Mouse (Mus musculus) embryo, embryonic 10 days (tissue): ENCODE results near the gene Dclk2.
A peak's percentile ranks its signal among the peaks of the same experiment; 100 is the strongest.

Source experiments
- DNase-seq: peaks from one replicate; pipeline ENCODE4 v3.0.0-alpha.2; 2015; ENCODE audit warnings: low spot score

Gene Dclk2

DNA sequence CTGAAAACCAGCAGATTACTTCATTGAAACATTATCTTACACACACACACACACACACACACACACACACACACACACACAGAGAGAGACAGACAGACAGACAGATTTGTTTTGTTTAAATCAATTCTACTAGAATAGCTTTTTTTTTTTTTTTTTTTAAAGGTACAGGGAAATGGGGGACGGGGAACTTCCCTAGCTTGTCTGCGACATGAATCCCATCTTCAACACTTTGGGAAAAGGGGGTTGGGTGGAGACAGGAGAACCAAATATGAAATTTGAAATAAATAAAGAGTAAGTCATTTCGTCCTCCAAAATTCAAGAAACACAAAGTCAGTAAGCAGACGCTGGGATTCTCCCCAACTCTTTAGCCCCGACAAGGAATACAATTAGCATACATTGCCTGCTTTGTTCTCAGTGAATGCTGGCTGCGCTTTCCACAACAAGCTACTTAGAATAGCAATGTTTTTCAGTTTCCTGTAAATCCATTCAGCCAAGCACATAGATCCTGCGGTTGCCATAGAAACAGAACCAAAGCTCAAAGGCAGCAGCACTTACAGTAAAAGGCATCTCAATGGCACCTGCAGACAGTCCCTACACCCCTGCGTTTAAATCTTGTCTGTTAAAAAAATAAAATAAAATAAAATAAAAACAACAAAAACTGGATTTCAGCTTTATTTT, 75.7 kb downstream of the Dclk2 start:
- peak; percentile 61 for DNase-seq

DNA sequence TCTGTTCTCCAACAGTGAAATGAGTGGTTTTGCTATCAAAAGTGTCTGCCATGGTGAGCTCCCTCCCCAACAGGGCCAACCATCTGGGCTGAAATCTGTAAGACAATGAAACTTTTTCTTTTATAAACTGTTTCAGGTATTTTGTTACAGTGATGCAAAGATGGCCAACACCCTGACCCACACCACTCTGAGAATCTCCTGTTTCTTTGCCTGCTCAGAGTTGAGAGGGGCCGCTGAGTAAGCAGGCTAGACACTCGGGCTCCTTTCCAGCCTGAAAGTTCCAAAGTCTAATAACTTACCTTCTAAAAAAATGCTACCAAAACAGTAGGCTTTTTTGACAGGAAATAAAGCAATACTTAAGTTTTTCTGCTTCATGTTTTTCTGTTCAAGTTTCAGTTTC, 78.2 kb downstream of the Dclk2 start:
- DNase-seq = no peak

DNA sequence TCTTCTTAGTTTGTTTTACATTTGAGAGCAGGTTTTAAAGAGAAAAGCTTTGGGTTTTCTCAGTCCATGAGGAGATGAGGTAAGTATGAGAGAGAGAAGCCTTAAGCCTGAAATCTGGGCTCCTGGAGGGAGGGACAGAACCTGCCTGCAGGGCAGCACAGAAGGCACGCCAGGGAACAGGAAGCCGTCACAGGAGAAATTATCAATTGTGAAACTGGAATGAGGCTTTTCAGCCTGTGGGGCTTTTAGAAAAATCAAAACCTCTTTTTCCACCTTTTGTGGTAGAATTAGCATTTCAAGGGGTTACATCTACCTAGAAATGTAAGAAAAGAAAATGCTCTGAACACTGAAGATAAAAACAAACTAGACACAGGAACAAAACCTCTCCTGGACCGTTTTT, 81.0 kb downstream of the Dclk2 start:
- no peak for DNase-seq

DNA sequence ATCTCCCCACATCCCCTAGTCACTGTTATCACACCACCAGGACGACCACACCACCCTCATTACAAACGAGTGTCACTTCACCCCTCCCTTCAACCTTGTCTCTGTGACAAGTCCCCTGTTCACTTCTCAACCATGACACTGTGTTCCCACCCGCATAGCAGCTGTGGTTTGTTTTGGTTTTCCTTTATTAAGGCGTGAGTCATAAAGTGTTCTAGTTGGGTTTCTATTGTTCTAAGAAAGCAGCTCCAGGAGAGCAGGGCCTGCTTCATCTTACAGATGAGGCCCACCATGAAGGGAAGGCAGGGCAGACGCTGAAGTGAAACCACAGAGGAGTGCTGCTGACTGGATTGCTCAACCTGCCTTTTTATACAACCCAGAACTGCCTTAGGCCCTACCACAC, 83.3 kb downstream of the Dclk2 start:
- no peak for DNase-seq

DNA sequence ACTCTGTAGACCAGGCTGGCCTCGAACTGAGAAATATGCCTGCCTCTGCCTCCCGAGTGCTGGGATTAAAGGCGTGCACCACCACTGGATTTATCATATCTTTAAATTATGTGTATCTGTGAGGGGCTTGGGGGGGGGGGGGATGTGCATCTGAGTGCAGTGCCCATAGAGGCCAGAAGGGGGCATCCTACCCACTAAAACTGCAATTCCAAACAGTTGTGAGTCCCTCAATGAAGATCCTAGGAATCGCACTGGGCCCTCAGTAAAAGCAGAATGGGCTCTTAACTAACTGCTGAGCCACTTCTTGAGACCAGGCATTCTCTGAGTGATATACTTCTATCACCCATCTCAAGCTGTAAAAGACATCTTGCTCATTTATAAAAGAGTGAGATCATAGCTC, 85.5 kb downstream of the Dclk2 start:
- no peak for DNase-seq

DNA sequence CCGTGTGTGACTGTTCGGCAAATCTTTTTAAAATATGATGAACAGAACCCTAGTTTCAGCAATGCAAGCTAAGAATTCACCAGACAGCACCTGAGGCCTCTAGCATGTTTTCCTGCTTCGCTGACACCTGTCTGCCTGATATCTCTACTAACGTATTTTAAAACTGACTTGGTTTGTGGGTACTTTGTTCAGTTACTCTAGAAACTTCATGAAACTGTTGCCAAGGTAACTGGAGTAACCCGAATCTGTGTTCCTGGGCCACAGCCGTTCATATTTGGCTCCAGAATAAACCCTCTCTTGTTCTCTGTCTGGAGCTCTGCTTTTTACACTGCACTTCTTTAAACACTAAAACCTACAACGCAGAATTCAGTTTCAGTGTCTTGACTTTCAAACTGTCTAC, 86.3 kb downstream of the Dclk2 start:
- no peak for DNase-seq

DNA sequence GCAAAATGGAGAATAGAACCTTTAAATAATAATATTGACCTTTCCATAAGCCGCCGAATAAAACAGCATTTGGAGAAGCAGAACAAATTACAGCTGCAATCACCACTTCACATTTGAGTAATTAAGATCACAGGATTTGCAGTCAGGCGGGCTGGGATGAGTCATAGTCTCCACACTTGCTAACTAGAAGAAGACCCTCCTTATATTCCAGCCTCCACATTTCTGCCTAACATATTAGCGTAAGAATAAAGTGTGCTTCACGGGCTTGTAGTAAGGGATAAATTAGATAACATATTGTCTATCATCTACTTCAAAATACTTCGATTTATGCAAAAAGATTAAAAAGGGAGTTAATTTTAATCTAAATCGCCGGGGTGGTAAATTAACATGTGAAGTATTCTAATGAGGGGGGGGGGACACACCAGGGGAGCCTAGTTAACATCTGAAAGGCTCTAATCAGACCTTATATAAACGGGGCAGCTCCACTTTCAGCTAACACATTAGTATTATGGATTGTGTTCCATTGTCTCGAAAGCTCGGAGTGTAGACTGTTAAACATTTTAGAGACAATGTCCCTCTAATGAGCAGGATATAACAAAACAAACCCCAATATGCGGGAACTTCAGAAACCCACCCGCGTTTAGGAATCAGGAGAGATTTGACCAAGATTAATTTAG, 87.9 kb downstream of the Dclk2 start:
- no peak for DNase-seq

DNA sequence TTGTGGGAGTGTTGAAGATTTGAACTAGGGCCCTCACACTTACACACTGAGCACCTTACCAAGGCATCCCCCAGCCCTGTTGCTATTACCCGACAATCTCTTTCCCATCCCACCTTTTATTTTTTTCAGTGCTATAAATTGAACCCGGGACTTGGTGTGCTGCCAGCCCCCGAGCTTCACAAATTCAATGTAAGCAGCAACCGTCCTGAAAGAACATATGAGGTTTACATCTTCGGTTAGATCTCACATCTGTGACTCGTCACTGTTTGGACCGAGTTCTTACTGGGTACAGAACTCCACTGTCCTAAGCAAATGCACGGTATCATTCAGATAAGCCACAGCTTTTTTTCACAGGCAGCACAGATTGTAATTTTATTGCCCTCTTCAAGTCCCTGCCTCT, 88.5 kb downstream of the Dclk2 start:
- DNase-seq = no peak

DNA sequence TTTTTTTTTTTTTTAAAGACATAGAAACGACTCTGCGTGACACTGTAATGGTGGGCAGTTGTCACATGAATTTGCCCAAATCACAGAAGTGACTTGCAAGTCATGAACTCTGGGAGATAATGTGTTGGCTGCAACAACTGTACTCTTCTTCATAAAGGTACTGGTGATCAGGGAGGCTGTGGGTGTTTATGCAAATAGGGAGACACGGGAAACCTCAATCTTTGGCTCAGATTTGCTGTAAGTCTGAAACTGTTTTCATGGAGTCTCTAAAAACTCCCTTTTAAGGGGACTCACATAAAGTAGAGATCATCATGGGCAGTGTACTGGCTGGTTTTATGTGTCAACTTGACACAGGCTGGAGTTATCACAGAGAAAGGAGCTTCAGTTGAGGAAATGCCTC, 93.1 kb downstream of the Dclk2 start:
- no peak for DNase-seq

DNA sequence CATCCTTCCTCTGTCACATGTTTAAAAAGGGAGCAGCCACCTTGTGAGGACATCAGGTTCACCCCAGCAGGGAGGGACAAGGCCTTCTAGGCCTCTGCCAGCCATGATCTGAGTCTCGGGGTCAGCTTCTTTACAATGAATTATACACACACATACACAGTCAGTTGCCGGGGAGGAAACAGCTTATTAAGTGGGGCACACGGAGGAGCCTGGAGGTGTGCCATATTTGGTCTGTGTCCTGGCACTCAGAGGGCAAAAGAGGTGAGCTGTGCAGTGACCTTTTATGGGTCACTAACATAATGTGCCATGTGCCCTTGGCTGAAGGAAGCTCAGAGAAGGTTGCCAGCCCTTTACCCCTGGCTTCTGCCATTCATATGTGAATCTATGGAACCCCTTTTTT, 99.3 kb downstream of the Dclk2 start:
- DNase-seq = no peak

DNA sequence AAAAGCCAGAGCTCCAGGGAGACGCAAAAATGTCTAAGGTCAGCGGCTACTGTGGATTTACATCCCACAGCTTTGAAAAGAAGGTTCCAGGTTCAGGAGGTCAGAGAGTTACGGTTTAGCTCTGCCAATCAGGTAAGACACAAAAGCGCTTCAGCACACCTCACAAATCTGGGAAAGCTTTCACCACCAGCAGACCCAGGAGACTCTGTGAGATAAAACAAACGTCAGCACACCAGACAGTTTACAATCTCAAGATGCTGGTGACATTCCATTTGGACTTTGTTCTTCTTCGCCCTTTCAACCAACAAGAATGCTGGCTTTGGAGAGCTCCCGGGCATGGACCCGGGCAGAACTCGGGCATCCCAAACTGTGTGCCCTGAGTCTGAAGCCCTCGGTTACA, 100.3 kb downstream of the Dclk2 start:
- peak; percentile 47 for DNase-seq

DNA sequence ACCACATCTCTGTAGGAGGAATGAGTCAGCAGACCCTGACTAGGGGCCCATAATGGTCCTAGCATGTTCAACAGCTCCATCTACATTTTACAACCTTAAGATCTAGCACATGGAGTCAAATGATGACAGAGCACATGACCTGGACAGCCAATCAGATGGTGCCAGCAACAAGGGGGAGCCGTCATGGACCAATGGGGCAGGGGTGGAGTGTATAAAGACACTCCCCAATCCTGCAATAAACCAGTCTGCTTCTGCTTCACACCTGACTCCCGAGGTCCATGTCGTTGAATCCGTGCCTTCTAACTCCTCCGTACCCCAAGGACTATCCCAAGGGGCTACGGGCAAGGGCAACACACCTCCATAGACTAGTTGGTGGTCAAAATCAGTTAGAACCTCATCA, 101.3 kb downstream of the Dclk2 start:
- DNase-seq = no peak

DNA sequence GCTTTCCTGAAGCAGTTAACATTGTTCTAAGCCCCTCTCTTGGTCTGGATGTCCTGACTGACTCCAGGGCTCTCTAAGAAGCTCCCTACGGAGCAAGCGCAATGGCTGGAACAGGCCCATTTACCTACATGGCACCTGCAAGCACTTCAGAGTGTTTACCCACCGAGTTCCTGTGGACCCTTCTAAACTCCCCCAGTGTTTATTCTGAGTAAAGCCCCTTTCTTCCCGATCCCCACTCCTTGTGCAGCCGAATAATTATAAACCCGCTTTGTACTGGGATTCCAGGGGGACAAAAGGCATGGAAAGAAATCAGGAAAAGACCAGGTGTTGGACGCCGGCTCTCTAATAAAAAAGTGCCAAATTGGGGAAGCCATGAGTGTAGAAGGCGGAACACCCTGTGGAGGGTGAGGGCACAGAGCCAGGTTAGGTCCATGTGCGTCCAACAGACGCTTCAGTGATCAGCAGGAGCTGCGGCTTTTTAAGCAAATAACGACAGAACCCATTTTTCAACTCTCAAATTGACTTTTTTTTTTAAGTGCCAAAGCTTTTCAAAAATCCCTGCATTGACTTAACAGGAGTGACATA, 102.6 kb downstream of the Dclk2 start:
- DNase-seq = no peak

DNA sequence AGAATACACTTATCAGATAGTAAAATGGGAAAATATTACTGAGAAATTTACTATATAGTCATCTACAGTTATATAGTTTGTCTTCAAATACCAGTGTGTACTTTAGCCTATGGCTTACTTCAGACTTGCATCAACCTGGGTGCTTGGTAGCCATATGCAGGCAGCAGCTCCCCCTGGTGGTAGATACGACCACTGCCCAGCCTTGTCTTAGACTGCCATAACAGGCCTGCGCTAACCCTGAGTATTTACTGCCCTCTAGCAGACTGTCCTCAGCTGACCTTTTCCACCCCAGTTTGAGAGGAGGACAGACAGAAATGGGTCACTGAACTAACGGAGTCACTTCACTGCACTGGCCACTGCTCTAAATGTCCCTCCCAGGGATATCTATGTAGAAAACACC, 108.0 kb downstream of the Dclk2 start:
- DNase-seq = peak; percentile 94

DNA sequence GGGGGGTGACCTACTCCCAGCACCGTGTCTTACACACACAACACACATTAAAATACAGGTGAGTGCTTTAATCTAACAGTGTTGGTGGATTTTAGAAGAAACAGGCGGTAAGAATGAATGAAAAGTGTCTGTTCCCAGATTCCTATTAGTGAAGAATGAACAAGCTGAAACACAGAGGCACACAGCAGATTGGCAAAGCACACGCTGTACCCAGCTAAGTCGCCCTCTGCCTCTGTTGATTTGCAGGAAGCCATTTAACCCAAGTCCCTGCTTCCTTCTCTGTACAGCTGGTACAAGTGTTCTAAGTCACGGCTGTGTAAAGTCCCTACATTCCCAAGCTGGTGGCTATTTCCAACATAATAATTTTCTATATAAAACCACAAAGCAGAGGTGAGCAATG, 109.7 kb downstream of the Dclk2 start:
- DNase-seq = no peak

DNA sequence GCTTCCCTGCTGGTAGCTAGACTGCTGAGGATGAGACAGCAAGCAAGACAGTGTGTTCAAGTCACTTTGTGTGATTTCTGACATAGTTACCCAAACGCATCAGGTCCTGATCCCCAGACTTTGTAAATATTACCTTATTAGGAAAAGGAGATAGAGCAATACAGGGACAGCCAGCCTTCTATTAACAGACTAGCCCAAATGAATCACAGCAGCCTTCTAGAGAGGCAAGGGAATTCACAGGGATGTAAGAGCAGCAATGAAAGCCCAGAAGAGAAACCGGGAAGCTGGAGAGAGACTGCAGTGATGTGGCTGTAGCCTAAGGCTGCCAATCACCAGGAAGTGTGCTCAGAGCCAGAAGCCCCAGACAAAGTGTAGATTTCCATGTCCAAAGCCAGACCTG, 111.0 kb downstream of the Dclk2 start:
- DNase-seq = no peak

DNA sequence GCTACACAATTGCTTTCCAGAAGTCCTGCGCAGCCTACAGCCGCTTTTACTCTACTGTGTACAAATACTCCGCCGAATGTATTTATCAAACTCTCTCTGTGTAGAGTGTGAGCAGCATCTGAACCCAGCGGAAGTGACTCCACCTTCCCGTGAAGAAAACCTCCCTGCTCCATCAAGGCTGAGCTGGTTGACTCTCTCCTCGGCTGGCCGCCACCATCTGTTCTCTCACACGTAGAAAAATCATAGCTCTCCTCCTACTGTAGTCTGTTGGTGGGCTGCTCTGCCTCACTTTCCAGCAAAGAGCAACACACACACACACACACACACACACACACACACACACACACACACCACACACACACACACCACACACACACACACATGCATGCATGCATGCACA, 111.5 kb downstream of the Dclk2 start:
- DNase-seq = no peak

DNA sequence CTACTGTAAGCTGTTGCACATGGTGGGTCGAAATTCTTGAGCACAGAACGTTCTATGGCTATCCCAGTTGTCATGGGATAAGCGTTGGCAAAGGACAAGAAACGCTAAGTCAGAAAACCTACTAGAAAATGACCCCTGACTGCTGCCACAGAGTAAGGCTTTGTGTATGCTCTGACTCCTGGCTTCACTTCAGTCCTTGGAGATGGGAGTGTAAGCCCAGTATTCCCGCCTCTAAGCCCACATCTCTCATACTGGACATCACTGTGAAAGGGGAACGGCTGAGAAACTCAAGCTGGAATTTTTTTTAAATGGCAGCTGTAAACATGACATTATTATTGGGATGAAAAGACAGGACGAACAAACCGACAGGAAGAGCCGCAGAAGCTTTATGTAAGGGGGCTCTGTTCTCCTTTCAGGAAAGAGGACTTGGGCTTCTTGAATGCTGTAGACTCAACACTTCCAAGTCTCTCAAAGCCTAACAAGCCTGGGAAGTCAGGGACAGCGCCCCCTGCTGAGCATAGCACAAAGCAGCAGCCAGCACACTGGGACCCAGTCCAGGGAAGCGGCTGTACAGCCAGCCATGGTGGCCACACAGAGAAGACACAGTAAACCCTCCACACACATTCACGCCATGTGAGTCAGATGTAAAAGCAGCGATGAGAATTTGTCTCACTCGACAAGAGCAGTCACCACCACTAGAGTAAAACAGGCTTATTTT, 112.7 kb downstream of the Dclk2 start:
- peak; percentile 74 for DNase-seq

DNA sequence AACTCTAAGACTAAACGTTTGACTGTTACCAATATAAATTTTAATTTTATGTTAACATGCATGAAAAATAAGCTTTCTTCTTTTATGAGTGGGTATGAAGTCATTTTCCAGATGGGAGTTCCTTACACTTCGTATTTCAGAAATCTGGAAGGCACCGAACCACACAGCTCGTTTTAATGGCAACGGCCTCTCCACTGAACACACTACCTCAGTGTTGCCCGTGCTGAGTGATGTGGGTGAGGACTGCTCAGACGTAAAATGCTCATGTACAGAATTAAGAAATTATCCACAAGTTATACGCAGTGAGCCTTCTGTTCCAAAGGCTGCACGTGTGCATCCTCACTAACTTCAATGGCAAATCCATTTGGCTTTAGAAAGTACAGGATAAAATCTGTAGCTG, 113.8 kb downstream of the Dclk2 start:
- no peak for DNase-seq

DNA sequence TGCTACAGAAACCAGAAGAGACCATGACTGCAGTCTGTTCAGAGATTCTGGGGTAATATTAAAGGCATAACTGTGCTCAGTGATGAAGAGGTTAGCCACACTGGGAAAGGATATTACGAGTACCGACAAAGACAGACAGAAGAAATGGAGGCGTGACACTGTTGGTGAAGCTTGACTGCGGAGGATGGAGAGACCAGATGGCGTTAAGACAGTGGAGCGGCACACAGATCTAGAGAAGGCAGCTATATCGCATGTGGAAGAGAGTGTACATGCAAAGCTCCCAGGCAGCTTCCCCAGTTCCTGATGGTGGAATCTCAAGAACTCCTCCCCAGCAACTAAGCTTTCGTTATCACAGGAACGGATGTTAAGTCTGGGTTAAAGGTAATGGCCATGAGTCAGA, 116.4 kb downstream of the Dclk2 start:
- DNase-seq = no peak

DNA sequence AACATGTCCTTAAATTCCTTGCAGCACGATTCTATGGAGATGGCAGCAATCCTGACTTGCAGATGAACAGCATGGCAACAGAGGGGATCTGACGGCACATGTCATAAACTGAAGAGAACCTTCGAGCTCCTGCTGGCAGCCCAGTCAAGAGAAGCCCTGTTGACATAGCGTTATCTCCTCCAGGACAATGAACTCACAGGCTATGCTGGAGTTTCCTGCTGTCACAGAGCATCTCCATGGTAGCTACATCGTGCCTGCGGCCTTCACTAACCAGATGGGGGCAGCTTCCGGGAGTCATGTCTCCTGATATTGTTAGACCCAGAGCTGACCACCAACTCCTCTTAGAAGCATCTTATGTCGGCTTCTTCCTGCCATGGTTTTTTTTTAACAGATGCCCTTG, 117.8 kb downstream of the Dclk2 start:
- DNase-seq = no peak

DNA sequence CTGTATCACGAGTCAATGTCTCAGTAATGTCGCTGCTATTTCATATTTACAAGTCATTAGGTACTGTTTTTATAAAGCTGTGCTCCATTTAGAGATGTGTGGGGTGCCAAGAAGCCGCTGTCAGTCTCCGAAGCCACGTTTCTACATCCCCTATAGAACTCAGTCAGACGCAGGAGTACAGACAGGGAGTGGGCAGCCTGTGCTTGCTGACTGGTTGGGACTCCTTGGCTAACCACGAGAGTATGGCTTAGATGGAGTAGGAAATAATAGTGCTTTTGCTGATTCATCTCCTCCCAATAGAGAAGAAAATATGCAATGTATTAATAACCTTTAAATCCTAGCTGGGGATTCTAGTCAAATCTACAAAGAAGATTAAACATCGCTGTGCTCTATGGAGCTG, 119.8 kb downstream of the Dclk2 start:
- no peak for DNase-seq

DNA sequence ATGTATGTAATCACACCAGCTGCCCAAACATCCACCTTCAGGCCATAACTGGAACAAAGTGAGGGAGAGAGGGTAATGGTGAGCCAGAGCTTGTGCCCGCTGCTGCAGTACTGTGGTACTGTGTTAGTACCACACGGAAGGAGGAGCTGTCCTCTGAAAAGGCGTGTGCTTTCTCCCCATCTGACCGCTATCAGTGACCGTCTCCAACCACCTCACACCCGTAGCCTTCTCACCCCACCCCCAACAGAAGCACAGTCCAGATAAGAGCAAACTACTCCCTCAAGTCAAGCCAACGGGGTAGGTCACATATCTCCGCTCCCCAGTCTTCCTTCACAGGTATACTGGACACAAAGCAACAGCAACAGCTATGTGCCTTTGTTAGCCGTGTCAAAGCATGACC, 121.6 kb downstream of the Dclk2 start:
- DNase-seq = no peak
